Mouse (Mus musculus): ENCODE measurements around the gene Foxg1.

- TF ChIP-seq CTCF (IDR thresholded peaks at IDR 0.05) (no peak), EP300 (IDR thresholded peaks at IDR 0.05) (no peak)
These were observed 7.2 kb downstream of the Foxg1 start for GRCm38 (mm10) chr12:49389666-49390065.

Data from lung, postnatal 0 days (tissue).